Mouse (Mus musculus) lung, postnatal 10 days (tissue): ENCODE measurements at regions not wholly inside any gene's neighbourhood (a gene's known extent, or its start where the extent isn't known, plus 50 kb on each side); places are given as distances from the start of the nearest gene placed in this dataset.
"Not testable (repeated sequence)": the region's sequence is repeated elsewhere in the genome, so short reads cannot be mapped to it uniquely, and the experiment has no call there.

Experiments
- DNase-seq: peaks from one replicate; pipeline ENCODE4 v3.0.0; 2021

- no peak for DNase-seq
Observed at GRCm38 (mm10) chr5:45382804-45383203, 67.2 kb downstream of the Qdpr start.

- DNase-seq: no peak
Observed at GRCm38 (mm10) chr5:45378486-45378885, 71.5 kb downstream of the Qdpr start.

- no peak for DNase-seq
Observed at GRCm38 (mm10) chr5:45373069-45373468, 77.0 kb downstream of the Qdpr start.

GRCm38 (mm10) chr5:45368451-45368850, 81.6 kb downstream of the Qdpr start:
- peak; percentile 43 for DNase-seq

- no peak for DNase-seq
Observed at GRCm38 (mm10) chr5:45360189-45360588, 89.8 kb downstream of the Qdpr start.

GRCm38 (mm10) chr5:45340411-45340810, 109.6 kb downstream of the Qdpr start:
- no peak for DNase-seq

- no peak for DNase-seq
Observed at GRCm38 (mm10) chr5:45336801-45337200, 113.2 kb downstream of the Qdpr start.

- not testable (repeated sequence) for DNase-seq
Observed at GRCm38 (mm10) chr5:45324468-45324867, 125.6 kb downstream of the Qdpr start.

- DNase-seq: peak; percentile 13
Observed at GRCm38 (mm10) chr5:45323500-45323899, 126.5 kb downstream of the Qdpr start.

- DNase-seq: no peak
Observed at GRCm38 (mm10) chr5:45318026-45318425, 132.0 kb downstream of the Qdpr start.

GRCm38 (mm10) chr5:45301120-45301519, 148.9 kb downstream of the Qdpr start:
- DNase-seq: no peak

GRCm38 (mm10) chr5:45298872-45299271, 151.2 kb downstream of the Qdpr start:
- DNase-seq: no peak

- no peak for DNase-seq
Observed at GRCm38 (mm10) chr5:45295134-45295533, 154.9 kb downstream of the Qdpr start.

GRCm38 (mm10) chr5:45292833-45293546, 157.0 kb downstream of the Qdpr start:
- DNase-seq: peak; percentile 5

GRCm38 (mm10) chr5:45292383-45292782, 157.7 kb downstream of the Qdpr start:
- DNase-seq: peak; percentile 72

GRCm38 (mm10) chr5:45291752-45292151, 158.3 kb downstream of the Qdpr start:
- DNase-seq: no peak

GRCm38 (mm10) chr5:45291276-45291675, 158.8 kb downstream of the Qdpr start:
- DNase-seq: no peak

- DNase-seq: no peak
Observed at GRCm38 (mm10) chr5:45286454-45286853, 163.6 kb downstream of the Qdpr start.

GRCm38 (mm10) chr5:45284680-45285079, 165.4 kb downstream of the Qdpr start:
- no peak for DNase-seq

GRCm38 (mm10) chr5:45283908-45284415, 166.1 kb downstream of the Qdpr start:
- no peak for DNase-seq

GRCm38 (mm10) chr5:45282207-45282930, 167.7 kb downstream of the Qdpr start:
- no peak for DNase-seq

- peak; percentile 91 for DNase-seq
Observed at GRCm38 (mm10) chr5:45278571-45278970, 171.5 kb downstream of the Qdpr start.

- peak; percentile 6 for DNase-seq
Observed at GRCm38 (mm10) chr5:45278005-45278432, 172.0 kb downstream of the Qdpr start.

GRCm38 (mm10) chr5:45270679-45271078, 179.4 kb downstream of the Qdpr start:
- no peak for DNase-seq
